Mouse (Mus musculus) ovary, postnatal 14 days (tissue): Measurements from ENCODE around the gene Scube3.
"Not testable (repeated sequence)": the region's sequence is repeated elsewhere in the genome, so short reads cannot be mapped to it uniquely, and the experiment has no call there.

Experiments used
- DNase-seq: peaks from one replicate; pipeline ENCODE4 v3.0.0; 2022; ENCODE audit warnings: low spot score

The Scube3 gene

GRCm38 (mm10) chr17:28222463-28222862 is 80.5 kb downstream of the Scube3 start:
- DNase-seq = not testable (repeated sequence)

GRCm38 (mm10) chr17:28223561-28224391 is 81.8 kb downstream of the Scube3 start:
- DNase-seq = peak; percentile 83
